Mouse (Mus musculus) heart, embryonic 15.5 days (tissue): Measurements from ENCODE around the gene Hoxa4. TPM values are rescaled to one million over a fixed set of nuclear protein-coding genes. Genes with fewer than 3 reads are reported as not detected.

ENCODE experiments used
- ATAC-seq: fragments of 200-750 bp; cut with Nextera tagmentation; replicated peaks from 2 replicates; pipeline ENCODE4 v1.8.0; 2017; ENCODE audit warnings: low read depth, moderate TSS enrichment; ENCODE audit not compliant: insufficient number of reproducible peaks, insufficient read depth, low FRiP score
- H3K27ac ChIP-seq: fragments of 300-500 bp; sonication (generic); 2 replicates; pipeline ENCODE4 v1.5.1; 2015; ENCODE audit warnings: mild to moderate bottlenecking, inconsistent platforms
- H3K27me3 ChIP-seq: fragments of 300-500 bp; sonication (generic); 2 replicates; pipeline ENCODE4 v1.6.1; 2015; ENCODE audit warnings: inconsistent platforms
- H3K36me3 ChIP-seq: fragments of 300-500 bp; sonication (generic); 2 replicates; pipeline ENCODE4 v1.6.1; 2015; ENCODE audit warnings: mild to moderate bottlenecking, inconsistent platforms
- H3K4me1 ChIP-seq: fragments of 300-500 bp; sonication (generic); replicated peaks from 2 replicates; pipeline ENCODE4 v1.6.1; 2015; ENCODE audit warnings: inconsistent platforms
- H3K4me2 ChIP-seq: fragments of 300-500 bp; sonication (generic); 2 replicates; pipeline ENCODE4 v1.6.1; 2015; ENCODE audit warnings: inconsistent platforms, mild to moderate bottlenecking, moderate library complexity
- H3K4me3 ChIP-seq: fragments of 300-500 bp; sonication (generic); 2 replicates; pipeline ENCODE4 v1.5.1; 2015; ENCODE audit warnings: mild to moderate bottlenecking, inconsistent platforms
- H3K9ac ChIP-seq: fragments of 300-500 bp; sonication (generic); 2 replicates; pipeline ENCODE4 v1.6.1; 2015; ENCODE audit warnings: mild to moderate bottlenecking, inconsistent platforms
- H3K9me3 ChIP-seq: fragments of 300-500 bp; sonication (generic); replicated peaks from 2 replicates; pipeline ENCODE4 v1.6.1; 2016; ENCODE audit warnings: inconsistent platforms
- WGBS: fragments of 180-500 bp; shearing (Covaris S2); methylation state at CpG from one replicate; pipeline ENCODE4 v1.1.7; 2015; ENCODE audit warnings: mixed read lengths; 5-methylcytosine and 5-hydroxymethylcytosine counted together
- polyA plus RNA-seq: library from polyadenylated mRNA; unstranded; fragments of >200 nt; fragmentation: Nextera tagmentation; extraction: Ambion mirVana; gene quantifications from 2 replicates; pipeline ENCODE4 v1.2.1, GENCODE M21; 2015

Gene Hoxa4
- polyA plus RNA-seq, 1 experiment from 2014 or later: 0.43 TPM

- Histone ChIP-seq H3K27ac (no peak within 1 kb of the TSS), H3K4me1 (peaks cover 36% of the 10 kb centered on the region), H3K9ac (no peak within 1 kb of the TSS), H3K4me3 (peak within 1 kb of the TSS; percentile 42), H3K36me3 (no peaks in the 10 kb centered on the region), H3K27me3 (peaks cover 100% of the 10 kb centered on the region), H3K9me3 (no peaks in the 10 kb centered on the region), H3K4me2 (peak within 1 kb of the TSS; percentile 57)
- WGBS: 7% methylated on average over 38 of the region's 38 CpGs
- ATAC-seq: no peak
Measured at GRCm38 (mm10) chr6:52213119-52213986, 21.8 kb upstream of the Hoxa4 start, which contains the start of the genes Hoxa3 and Gm28308. Gene Hoxa3, minus strand, starts transcription at chr6:52213336. Gene Gm28308, minus strand, starts transcription at chr6:52213339.

GRCm38 (mm10) chr6:52212556-52213118, 21.1 kb upstream of the Hoxa4 start:
- Histone ChIP-seq H3K36me3 (no peaks in the 10 kb centered on the region), H3K9ac (no peak overlapping the region), H3K9me3 (no peaks in the 10 kb centered on the region), H3K4me3 (peak overlapping the region; percentile 42), H3K27ac (no peak overlapping the region), H3K4me2 (peak overlapping the region; percentile 57), H3K4me1 (peaks cover 40% of the 10 kb centered on the region), H3K27me3 (peaks cover 99% of the 10 kb centered on the region)
- WGBS: 1% methylated on average over 22 of the region's 22 CpGs
- ATAC-seq: no peak

GRCm38 (mm10) chr6:52211961-52212360, 20.4 kb upstream of the Hoxa4 start:
- Histone ChIP-seq H3K9ac (no peak overlapping the region), H3K27me3 (peaks cover 99% of the 10 kb centered on the region), H3K27ac (no peak overlapping the region), H3K9me3 (no peaks in the 10 kb centered on the region), H3K4me2 (peak overlapping the region; percentile 57), H3K4me3 (peak overlapping the region; percentile 42), H3K36me3 (no peaks in the 10 kb centered on the region), H3K4me1 (peaks cover 35% of the 10 kb centered on the region)
- ATAC-seq: no peak
- 6% methylated on average over 13 of the region's 13 CpGs for WGBS

DNA sequence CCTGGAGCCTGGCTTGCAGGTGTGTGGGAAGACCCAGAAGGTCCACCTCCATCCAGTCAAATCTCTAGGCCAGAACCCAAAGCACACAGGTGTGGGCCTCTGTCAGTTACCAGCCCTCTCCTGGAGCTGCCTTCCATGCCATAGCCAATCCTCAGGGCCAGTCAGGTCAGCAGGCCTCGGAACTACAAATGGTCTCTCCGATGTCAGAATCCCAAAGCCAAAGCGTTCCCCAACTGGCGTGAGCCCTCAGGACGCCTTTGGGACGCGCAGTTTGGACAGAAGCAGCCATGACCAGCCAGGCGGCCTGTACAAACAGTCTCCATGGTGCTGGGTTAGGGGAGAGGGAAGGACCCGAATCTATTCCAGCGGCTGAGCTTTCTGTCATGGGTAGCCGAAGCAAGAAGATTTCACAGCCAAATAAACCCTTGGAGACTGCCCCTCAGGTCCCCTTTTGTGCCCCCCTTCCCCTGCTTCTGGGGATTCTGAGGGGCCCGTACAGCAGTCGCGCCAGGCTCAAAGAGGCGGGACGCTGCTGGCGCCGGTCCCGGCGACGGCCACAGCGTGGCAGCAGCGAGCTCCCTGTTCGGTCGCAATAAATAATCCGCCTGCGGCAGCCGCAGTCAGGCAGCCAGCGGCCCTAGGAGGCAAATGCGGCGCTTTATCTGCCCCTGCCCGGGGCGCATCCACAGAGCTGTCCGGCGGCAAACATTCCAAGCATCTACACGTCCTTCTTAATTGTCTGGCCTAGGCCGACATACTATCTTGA, 19.8 kb upstream of the Hoxa4 start:
- no peak overlapping the region for H3K27ac ChIP-seq
- no peak overlapping the region for H3K9ac ChIP-seq
- 2% methylated on average over 37 of the region's 37 CpGs for WGBS
- ATAC-seq: peak; percentile 48; the same call in 1 of the 2 replicates
- no peaks in the 10 kb centered on the region for H3K9me3 ChIP-seq
- H3K4me3 ChIP-seq: peak overlapping the region; percentile 42
- no peaks in the 10 kb centered on the region for H3K36me3 ChIP-seq
- peaks cover 33% of the 10 kb centered on the region for H3K4me1 ChIP-seq
- H3K4me2 ChIP-seq: peak overlapping the region; percentile 57
- H3K27me3 ChIP-seq: peaks cover 99% of the 10 kb centered on the region

DNA sequence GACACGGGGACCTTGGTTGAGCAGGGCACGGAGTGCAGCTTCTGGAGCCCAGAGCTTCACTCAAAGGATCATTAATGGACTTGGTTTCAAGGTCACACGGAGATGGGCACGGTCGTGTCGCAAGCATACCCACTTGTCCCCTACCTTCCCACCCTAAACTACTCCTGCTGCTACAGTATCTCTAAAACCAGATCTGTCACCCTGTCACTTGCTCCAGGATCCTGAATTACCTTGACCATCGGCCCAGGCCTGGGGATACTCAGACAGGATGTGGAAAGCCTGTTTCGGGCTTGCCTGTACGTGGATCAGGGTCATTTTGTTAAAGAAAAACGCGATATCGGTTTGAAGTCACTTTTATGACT, 18.1 kb upstream of the Hoxa4 start:
- H3K9me3 ChIP-seq: no peaks in the 10 kb centered on the region
- WGBS: 20% methylated on average over 12 of the region's 12 CpGs
- H3K27ac ChIP-seq: no peak overlapping the region
- no peaks in the 10 kb centered on the region for H3K36me3 ChIP-seq
- peaks cover 29% of the 10 kb centered on the region for H3K4me1 ChIP-seq
- H3K4me3 ChIP-seq: no peak overlapping the region
- ATAC-seq: no peak
- no peak overlapping the region for H3K9ac ChIP-seq
- H3K27me3 ChIP-seq: peaks cover 99% of the 10 kb centered on the region
- H3K4me2 ChIP-seq: no peak overlapping the region

DNA sequence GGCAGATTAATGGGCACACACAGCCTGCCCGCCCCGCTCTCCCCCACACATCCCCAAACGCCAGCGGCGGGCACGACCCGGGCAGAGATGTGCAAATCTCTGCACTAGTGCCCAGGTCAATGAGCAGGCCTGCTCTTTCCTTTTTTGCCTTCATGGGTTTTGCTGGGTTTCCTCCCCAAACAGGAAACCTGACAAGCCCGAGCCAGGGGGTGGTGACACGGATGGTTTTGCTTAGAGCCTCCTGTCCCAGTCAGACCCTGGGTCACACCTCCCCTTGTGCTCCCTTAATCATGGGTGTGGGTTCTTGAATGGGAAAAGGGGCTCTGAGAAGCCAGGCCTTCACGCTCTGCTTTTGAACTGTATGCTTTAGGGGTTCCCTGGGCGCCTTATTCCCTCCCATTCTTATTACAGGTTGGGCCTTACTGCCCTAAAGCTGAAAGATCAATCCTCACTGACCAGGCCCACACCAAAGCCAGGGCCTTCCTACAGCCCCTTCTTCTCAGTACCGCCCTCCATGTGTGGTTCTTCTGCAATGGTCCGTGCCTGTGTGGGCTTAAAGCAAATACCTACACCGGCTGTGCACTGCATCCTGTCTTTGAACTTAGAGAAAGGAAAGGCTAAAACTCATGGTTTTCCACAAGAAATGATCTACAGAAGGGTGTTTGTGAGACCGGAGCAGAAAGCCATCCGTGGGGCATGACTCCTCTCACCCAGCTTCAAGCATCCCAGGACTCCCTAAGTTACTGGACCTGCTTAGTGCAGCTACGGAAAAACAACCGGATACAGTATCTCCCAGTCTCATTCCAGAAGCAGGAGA, 17.5 kb upstream of the Hoxa4 start:
- ATAC-seq: no peak
- Histone ChIP-seq H3K4me3 (peak overlapping the region; percentile 33), H3K36me3 (no peaks in the 10 kb centered on the region), H3K4me2 (peak overlapping the region; percentile 49), H3K27ac (no peak overlapping the region), H3K27me3 (peaks cover 99% of the 10 kb centered on the region), H3K9me3 (no peaks in the 10 kb centered on the region), H3K4me1 (peaks cover 35% of the 10 kb centered on the region), H3K9ac (no peak overlapping the region)
- 14% methylated on average over 18 of the region's 18 CpGs for WGBS

DNA sequence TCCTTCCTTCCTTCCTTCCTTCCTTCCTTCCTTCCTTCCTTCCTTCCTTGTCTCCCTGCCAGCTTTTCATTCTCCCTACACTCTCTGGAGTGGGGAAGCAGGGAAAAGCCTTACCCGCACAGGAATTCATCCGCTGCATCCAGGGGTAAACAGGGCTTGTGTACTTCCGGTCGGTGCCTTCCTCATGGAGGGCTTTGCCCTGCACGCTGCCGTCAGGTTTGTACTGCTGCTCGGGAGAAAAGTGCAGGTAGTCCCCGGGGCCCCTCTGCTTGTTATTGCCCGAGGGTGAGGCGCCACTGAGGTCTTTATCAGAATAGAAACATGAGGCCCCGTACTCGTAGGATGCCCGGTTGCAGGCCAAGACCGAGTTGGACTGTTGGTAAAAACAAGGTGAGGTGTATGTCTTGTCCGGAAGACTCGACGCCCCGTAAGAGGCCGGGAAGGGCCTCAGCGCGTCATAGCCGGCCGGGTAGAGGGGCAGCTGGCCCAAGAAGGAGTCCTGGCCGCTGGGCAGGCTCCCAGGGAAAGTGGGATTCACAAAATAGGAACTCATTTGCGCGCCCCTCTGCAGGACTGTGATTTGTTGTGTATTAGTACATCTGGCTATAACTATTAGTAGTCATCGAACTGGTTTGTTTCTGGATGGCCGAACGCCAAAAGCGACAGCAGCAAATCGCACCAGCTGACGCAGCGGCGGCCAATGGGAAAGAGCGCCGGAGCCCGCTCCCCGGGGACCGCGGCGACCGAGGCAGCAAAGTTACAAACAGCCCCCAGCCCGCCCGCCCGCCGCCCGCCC, 16.7 kb upstream of the Hoxa4 start, which contains the start of gene Hoxa6:
Gene Hoxa6, minus strand, starts transcription at position 651 of the 796 bp plus-strand sequence.
- Histone ChIP-seq H3K4me1 (peaks cover 43% of the 10 kb centered on the region), H3K27ac (no peak within 1 kb of the TSS), H3K27me3 (peaks cover 99% of the 10 kb centered on the region), H3K4me2 (peak within 1 kb of the TSS; percentile 49), H3K9ac (no peak within 1 kb of the TSS), H3K9me3 (no peaks in the 10 kb centered on the region), H3K4me3 (peak within 1 kb of the TSS; percentile 33), H3K36me3 (no peaks in the 10 kb centered on the region)
- 4% methylated on average over 44 of the region's 47 CpGs for WGBS
- ATAC-seq: no peak

GRCm38 (mm10) chr6:52207684-52207976, 16.1 kb upstream of the Hoxa4 start:
- H3K4me2 ChIP-seq: no peak overlapping the region
- no peak overlapping the region for H3K4me3 ChIP-seq
- H3K4me1 ChIP-seq: peaks cover 36% of the 10 kb centered on the region
- H3K36me3 ChIP-seq: no peaks in the 10 kb centered on the region
- H3K9ac ChIP-seq: no peak overlapping the region
- ATAC-seq: no peak
- H3K27ac ChIP-seq: no peak overlapping the region
- no peaks in the 10 kb centered on the region for H3K9me3 ChIP-seq
- H3K27me3 ChIP-seq: peaks cover 99% of the 10 kb centered on the region

DNA sequence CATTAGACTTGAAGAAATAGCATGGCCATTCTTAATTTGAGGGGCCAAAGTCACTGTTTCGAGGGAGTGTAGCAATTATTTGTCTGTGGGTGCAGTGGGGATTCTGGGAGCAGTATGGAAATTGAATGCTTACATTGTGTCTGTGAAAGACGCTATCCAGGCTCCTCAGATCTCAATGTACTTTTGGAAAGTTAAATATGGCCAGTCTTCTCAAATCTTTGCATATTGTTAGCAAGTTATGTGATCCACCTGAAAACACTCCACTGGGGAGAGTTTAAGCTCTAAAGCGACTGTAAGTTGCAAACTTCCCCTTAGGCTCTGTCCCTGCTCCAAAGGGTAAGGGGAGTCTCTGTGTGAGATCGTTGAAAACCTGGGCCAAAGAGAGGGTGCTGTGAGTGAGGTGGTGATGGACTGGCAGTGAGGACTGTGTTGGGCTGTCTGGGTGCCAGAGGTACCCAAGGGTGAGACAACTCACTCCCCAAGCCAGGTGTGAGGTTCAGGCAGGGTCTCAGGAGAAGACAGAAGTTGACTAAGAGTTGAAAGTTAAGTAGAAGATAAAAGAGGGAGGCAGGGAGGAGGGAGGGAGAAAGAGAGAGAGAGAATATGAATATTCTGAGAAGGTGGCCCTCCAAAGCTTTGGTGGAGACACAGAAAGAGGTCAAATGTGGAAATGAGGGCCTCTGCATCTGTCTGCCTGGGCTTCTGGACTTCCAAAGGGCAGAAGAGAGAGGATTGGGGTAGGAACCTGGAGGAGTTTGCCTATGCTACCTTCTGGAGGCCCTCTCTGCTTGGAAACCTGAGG, 15.5 kb upstream of the Hoxa4 start:
- peaks cover 33% of the 10 kb centered on the region for H3K4me1 ChIP-seq
- peaks cover 98% of the 10 kb centered on the region for H3K27me3 ChIP-seq
- H3K4me3 ChIP-seq: no peak overlapping the region
- ATAC-seq: no peak
- 21% methylated on average over 4 of the region's 4 CpGs for WGBS
- H3K9me3 ChIP-seq: no peaks in the 10 kb centered on the region
- H3K4me2 ChIP-seq: no peak overlapping the region
- no peak overlapping the region for H3K27ac ChIP-seq
- no peak overlapping the region for H3K9ac ChIP-seq
- no peaks in the 10 kb centered on the region for H3K36me3 ChIP-seq
